Mouse (Mus musculus): ENCODE measurements around the gene Lrrc56.
"Not testable (repeated sequence)": the region's sequence is repeated elsewhere in the genome, so short reads cannot be mapped to it uniquely, and the experiment has no call there.

The Lrrc56 gene

DNA sequence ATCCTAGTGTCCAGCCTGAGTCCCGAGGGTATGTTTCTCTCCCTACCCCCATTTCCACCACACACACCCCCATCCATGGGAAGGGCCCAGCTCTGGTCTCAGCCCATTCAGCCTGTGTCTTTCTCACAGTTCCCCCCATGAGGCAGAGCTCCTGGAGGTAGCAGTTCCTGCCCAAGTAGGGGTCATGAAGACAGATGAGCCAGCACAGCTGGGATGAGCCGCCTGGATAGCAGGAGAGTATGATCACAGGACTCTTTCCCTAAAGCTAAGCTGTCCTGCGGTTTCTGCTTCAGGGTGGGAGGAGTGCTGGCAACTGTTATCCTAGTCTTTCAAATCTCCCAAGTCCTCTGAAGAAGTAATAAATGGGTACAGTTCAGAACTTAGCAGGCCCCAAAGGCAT is 24.2 kb downstream of the Lrrc56 start:
- no peak for DNase-seq

- DNase-seq, result no peak
Observed at GRCm38 (mm10) chr7:141218557-141219133, 24.7 kb downstream of the Lrrc56 start.

DNA sequence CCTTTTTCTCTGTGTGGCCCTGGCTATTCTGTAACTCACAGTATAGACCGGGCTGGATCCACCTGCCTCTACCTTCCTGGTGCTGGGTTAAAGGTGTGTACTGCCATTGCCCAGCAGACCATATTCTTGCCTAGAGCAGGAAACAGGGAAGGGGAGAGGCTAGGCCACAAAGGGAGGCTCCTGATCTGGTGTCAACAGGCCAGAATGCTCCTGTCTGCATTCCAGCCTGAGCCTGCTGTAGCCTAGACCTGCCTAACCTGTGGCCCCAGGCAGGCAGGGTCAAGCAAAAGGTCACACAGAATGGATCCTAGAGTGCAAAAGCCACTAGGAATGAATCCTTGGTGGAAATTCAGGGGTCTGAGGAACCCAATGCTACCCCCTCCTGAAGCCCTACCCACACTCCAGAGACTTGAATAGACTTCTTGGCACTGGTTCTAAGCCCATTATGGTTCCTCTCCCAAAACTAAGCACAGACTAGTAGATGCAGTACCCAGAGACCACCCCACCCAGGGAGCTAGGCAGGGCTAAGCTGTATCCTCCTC is 25.7 kb downstream of the Lrrc56 start:
- no peak for DNase-seq

DNA sequence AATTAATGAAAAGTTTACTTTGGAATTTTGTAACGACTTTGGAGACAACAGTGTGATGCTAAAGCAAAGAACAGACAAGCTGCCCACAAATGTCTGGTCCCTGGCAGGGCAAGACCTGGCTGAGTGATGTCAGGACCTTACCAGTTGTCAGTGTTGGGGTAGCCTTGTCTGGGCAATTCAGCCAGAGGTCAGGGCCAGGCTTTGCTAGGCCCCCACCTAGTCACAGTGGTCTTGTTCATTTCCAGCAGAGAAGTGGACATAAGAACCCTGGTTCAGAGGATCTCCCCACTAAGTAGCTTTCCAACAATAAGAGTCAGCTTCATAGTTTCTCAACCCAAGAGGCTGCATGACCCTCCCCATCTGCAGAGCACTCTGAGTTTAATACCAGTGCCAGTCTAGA is 26.4 kb downstream of the Lrrc56 start:
- no peak for DNase-seq

GRCm38 (mm10) chr7:141221249-141222125 is 27.5 kb downstream of the Lrrc56 start:
- peak; percentile 97 for DNase-seq

DNA sequence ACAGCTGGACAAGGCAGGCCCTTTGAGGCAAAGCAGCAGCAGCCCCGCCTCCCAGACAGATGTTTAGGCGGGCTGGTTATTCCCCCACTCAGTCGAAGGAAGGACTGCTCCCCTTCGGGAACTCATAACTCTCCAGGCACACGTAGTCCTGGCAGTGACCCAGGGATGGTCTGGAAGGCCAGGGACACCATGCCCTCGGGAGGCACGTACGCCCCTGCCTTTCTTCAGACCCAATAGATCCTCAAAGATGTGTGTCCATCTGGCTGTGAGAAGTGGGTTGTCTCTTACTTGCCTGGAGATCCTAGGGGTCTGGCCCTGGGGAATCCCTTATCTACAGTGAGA is 28.1 kb downstream of the Lrrc56 start:
- DNase-seq, result no peak

GRCm38 (mm10) chr7:141222696-141223215 is 28.8 kb downstream of the Lrrc56 start:
- no peak for DNase-seq

- DNase-seq, result no peak
Observed at GRCm38 (mm10) chr7:141226535-141226934, 32.6 kb downstream of the Lrrc56 start.

DNA sequence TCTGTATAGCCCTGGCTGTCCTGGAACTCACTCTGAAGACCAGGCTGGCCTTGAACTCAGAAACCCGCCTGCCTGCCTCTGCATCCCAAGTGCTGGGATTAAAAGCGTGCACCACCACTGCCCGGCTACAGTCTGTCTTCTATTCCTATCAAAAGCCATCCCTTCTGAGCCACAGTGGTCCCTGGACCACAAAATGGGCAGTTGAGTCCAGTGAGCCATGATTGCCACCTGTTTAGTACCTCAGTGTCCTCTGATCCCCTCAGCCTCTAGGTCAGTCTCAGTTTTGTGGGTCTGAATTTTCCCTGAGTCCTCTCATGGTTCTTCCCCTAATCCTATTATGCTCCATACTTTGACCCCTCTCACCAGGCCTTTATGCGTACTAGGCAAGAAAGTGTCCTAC is 33.8 kb downstream of the Lrrc56 start:
- DNase-seq, result no peak

DNA sequence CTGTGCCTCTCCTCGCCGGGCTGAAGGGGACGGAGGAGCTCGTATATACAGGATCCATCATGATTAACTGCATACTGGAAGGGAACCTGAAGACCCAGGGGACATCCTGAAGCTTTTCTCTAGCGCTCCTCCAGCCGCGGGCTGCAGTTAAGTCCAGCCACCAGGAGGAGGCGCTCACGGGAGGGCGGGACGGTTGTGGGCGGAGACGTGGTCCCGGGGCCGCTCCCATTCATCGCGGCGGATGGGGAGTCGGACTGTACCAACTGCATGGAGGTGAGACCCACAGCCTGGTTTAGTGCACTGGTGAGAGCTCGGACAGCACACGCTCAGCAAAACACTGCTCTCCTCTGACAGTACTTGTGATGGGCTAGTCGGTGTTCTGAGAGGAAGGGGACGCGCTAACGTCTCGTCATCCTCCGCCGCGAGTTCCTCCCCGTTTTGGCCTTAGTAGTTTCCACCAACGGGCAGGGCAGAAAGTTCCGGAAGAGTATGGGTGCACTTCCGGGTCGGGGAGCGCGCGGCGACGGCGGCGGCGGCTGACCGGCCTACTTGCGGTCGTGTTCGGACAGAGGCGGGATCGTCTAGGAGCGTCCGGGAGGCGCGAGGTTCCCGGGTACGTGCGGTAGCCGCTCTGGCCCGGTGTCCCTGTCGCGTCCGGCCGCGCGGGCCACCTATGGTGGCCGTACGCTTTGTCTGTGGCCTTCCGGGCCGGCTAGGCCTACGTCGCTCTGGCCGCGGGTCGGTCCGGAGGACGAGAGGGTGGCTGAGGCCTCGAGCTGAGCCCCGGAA is 34.5 kb downstream of the Lrrc56 start, which contains the start of gene Phrf1:
TSS of gene Phrf1 (plus strand) at position 506 of the 789 bp plus-strand sequence.
- peak; percentile 85 for DNase-seq

- DNase-seq, result no peak
Observed at GRCm38 (mm10) chr7:141229702-141230101, 35.7 kb downstream of the Lrrc56 start.

- no peak for DNase-seq
Observed at GRCm38 (mm10) chr7:141230570-141230969, 36.6 kb downstream of the Lrrc56 start.

DNA sequence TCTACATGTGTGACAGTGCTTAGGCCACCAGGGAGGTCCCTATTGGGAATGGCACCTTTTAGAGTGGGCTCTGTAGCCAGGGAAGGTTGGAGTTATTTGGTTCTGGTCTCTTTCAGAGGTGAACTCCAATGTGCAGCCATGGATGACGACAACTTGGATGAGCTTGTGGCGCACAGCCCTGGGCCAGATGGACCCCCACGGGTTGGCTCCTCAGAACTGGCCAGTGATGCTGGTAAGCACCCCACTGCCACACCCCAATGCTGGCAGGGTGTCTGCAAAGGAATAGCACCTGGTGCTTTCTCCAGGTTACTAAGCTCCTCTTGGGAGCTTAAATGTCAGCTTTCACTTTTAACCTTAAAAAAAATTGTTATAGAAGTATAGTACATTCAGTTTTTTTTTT is 37.2 kb downstream of the Lrrc56 start:
- DNase-seq, result no peak

DNA sequence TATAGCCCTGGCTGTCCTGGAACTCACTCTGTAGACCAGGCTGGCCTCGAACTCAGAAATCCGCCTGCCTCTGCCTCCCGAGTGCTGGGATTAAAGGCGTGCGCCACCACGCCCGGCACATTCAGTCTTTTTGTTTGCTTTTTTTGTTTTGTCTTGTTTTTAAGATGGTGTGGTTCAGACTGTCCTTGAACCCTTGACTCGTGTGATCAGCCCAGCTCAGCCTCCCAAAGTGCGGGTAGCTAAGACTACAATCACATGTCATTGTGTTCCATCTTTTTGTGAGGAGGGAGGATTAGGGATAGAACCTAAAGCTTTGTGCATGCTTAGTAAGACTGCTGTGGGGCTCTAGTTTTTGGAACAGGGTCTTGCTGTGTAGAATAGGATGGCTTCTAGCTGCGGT is 37.6 kb downstream of the Lrrc56 start:
- DNase-seq, result no peak

DNA sequence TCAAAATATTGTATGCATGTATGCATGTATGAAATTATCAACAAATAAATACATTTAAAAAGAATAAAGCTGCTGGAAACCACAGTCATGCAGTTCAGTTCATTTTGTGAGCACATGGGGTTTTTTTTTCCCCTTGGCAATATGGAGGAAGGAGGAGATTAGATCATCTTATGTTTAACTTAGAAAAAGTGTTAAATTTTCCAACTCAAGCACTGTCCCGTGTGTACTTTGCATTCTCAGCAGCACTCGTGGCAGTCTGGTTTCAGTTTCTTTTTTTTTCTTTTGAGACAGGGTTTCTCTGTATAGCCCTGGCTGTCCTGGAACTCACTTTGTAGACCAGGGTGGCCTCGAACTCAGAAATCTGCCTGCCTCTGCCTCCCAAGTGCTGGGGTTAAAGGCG is 56.5 kb downstream of the Lrrc56 start:
- DNase-seq, result not testable (repeated sequence)

DNA sequence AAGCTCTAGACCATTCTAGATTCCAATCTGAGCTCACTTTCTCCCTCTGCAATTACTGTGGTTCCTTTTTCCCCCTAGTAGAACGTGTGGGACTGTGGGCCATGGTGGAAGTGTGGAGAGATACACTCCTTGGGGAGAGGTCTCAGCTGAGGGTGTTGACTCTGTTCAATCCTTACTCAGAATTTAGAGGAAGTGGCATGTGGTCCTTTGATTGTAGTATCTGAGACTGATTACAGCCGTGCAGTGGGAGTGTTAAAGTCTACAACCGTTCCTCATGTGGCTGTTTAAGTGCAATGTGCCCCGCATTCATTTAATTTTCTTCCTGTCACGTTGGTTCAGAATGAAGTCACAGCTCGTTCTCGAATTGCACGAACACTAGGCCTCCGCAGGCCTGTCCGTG is 62.2 kb downstream of the Lrrc56 start:
- no peak for DNase-seq
